Mouse (Mus musculus): ENCODE measurements around the gene Gm21987.
"Not testable (repeated sequence)": the region's sequence is repeated elsewhere in the genome, so short reads cannot be mapped to it uniquely, and the experiment has no call there.

Gm21987 gene

DNA sequence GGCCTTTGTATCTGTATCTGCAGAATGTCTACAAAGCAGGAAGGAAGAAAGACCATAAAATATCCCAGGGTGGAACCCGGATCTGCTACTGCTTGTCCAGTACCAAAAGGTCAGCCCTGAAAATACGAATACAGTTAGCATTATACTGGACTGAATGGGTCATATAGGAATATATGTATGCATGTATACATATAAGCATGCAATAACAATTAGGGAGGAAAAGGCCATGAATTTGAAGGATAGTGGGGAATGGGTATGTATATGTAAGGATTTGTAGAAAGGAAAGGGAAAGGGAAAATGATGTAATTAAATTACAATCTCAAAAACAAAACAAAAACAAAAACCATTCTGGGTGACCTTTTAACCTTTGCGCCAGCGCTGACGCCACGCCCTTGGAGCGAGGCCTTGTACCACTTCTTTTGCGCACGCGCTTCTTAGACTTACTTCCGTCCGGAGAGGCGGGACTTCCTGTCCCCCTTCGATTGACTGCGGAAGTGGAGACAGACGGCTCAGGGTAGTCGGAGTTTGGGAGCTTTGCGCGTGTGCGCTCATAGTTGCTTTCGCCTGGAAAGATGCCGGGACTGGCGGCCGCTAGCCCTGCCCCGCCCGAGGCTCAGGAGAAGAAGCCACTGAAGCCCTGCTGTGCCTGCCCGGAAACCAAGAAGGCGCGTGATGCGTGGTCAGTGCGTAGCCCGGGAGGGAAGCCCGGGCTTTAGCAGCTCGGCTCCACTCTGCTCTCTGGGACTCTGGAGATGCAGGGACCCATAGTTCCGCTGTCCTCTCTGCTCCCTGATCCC, at the start of gene Gm21987, which contains the start of gene Cox17:
Gm21987 (plus strand) TSS at position 512 of the 797 bp plus-strand sequence.
Cox17 (plus strand) TSS at position 463 of the 797 bp plus-strand sequence.
- peak; percentile 87 to 89 for DNase-seq (ENCODE audit: low spot score in 2 of 2)

DNA sequence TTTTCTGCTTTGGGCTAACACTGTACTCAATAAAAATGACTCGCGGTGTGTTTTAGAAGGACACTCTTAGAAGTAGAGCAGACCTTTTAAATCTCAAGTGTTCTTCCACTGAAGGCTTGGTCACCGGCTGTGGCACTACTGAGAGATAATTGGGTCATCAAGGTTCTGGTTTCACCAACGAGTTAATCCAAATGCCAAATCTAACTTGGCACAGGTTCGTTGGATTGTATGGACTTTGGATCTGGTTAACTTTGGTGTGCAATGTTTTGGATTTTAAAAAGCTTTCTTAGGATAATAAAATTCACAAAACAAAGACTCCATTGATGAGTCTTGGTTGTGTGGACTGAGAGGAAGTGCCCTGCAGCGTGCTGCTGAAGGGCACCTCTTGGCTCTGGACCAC, 48.4 kb upstream of the Gm21987 start:
- DNase-seq (ENCODE audit: low spot score in 2 of 2), result no peak

DNA sequence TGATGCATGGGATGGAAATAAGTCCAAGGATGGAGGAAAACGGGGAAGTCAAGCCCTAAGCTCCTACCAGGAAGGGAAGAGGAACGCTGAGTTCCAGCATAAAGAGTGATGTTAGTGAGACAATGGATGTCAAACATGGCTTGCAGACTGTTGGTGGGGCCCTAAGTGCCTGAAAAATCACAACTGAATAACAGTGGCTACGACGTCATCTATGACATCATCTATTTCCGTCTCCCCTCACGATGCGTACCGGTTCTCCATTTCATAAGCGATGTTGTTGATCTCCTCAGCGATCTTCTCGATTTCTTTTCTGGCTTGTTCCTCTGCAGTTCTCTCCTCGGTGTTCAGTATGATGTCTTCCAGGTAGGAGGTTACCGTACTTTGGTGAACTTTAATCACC, 44.5 kb upstream of the Gm21987 start:
- DNase-seq (ENCODE audit: low spot score in 2 of 2), result no peak

DNA sequence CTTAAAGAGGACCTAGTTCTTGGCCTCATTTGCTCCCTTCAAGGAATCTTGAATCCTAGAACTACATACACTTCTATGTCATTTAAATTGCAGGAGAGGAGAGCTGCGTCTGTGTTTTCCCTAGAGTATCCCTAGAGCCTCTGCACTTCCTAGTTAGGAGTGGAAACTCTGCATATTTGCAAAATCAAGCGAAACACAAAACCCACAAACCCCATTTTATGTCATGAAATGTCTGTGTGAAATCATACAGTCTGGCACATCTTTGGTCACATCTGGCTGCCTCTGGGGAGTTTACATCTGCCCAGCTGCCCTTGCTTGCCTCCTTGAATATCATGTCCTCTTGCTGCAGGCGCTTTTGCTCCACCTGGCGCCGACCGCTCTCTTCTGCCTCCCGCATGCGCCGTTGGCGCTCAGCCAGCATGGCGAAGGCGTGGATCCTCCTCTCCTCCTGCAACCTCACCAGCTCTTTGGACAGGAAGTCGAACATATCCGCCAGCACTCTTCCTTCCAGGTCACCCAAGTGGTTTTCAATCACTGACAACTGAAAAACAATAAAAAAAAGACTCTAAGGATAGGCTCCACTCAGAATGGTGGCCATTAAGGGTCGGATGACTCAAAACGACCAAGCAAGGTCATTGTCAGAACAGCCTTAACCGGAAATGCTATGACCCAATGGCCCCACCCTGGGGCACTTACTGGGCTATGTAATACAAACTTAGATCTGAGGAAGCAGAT, 42.2 kb upstream of the Gm21987 start:
- no peak for DNase-seq (ENCODE audit: low spot score in 2 of 2)

DNA sequence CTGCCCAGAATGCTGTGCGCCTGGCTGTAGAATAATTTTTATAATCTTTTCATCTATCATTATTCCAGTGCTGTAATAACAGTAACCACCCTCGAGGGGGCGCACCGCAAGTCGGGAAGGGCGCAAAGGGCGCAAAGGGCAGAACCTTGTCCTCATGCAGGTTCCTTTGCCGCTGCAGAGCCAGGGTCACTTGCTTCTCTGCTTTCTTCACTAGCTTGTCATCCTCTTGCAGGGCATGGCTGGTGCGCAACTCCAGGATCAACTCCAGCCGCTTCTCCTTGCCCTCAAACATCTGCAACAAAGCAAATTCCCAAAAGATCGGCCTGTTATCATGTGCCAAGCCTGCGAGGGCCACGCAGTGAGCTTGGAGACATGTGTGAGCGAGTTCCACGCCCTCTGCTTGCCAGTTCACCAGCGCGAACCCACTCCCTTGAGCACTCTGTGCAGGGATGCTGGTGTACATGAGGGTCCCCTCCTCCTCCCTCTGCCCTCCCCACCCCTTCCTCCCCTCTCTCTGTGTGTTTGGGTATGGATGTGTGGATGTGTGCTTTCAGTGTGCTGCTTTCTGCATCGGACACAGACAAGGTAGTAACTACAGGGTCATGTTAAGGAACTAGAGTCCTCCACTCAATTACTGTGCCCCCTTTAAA, 40.1 kb upstream of the Gm21987 start:
- DNase-seq (ENCODE audit: low spot score in 2 of 2), result no peak

DNA sequence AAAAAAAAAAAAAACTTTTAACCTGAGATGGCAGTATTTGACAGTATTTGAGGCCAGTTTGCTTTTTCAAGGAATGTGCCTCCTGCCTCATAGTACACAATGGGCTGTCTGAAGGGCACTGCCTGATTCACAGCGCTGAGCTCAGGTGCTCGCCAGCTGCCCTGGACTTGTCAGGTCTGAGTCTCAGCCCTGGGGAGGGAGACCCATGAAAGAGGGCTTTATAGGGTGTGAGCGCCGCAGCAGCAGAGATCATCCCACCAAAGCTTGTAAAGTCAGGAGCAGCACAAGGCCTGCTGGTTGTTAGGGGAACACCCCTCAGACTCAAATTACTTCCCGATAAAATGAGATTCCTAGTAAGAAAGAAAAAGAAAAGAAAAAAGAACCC, 39.6 kb upstream of the Gm21987 start:
- DNase-seq (ENCODE audit: low spot score in 2 of 2), result no peak

DNA sequence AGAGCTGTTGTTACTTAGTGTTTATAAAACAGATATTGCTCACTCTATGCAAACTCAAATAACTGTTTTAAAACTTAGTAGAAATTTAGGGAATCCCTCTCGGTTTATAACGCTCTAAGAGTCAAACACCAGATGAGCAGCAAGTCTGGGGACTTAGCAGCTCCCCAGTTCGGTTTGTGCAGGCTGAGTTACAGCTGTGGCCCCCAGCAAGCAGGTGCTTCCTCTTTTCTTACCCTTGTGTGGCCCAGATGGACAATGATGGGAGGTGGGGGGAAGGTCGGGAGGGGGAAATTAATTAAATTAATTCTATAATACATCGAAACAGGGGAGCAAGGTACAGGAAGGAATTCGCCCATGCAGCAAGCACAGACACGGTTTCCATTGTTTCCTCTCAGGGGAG, 39.2 kb upstream of the Gm21987 start:
- no peak for DNase-seq (ENCODE audit: low spot score in 2 of 2)

DNA sequence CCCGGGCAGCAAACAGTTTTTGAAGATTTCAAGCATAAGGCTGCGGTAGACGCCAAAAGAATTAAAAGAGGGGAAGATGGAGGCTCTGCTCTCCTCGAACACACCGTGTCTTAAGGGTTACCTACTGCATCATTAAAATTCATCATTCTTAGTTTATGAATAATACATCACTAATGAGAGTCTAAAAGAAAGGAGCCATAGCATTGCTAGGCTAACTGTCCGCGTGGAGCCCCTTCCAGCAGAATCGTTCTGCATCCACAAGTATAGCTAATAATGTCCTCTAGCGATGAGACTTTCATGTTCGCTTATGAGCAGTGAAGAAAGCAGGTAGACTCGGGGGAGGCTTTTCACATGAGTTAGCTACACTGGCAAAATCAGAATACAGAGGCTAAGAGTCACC, 38.6 kb upstream of the Gm21987 start:
- DNase-seq (ENCODE audit: low spot score in 2 of 2), result no peak

DNA sequence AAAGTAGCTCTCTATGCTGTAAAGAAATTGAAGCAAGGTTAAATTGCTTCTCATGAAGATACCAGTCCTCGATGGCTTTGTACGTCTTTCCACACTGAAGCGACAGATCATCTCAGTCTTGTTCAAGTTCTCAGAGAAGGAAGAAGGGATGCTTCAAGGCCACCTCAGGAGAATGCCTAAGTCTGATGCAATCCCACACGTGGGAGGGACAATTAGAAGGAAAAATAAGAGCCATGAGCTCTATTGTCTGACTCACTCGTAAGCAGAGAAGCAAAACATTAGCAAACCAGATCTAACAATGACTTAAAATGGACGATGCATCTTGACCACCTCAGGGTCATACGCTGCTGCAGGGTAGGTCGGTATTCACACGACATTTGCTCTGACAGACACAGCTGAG, 28.3 kb upstream of the Gm21987 start:
- DNase-seq (ENCODE audit: low spot score in 2 of 2), result no peak

DNA sequence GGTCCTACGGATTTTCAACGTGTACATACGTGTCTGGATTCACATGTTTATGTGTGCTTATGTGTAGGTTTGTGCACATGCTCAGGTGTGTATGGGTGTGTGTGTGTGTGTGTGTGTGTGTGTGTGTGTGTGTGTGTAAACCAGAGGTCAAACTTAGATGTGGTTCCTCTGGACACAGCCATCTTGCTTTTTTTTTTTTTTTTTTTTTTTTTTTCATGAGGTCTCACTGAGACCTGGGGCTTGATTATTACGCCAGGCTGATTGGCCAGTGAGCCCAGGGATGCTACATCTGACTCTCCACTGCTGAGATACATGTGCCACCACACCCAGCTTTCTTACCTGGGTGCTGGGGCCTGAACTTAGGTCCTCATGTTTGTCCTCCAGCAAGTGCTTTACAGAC, 27.8 kb upstream of the Gm21987 start:
- DNase-seq (ENCODE audit: low spot score in 2 of 2), result no peak

DNA sequence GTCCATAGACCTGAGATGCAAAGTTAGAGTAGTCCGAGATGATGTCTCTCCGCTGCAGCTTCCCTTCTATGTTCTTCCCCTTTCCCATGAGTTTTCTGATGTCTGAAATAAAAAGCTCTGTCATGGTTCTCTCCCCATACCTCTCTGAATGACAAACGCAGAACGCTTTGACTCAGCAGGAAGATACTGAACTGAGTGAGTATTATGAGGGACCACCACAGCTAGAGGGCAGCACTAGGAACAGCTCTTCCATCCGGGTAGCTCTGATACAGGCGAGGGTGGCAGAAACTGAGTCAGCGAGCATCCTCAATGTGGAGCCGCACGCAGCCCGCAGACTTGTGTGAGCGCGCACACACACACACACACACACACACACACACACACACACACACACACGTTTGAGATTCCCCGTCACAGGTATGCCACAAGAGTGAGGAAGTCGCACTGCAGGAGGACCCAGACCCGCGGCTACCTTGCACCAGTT, 25.3 kb upstream of the Gm21987 start:
- DNase-seq (ENCODE audit: low spot score in 2 of 2), result peak; percentile 13 to 50

DNA sequence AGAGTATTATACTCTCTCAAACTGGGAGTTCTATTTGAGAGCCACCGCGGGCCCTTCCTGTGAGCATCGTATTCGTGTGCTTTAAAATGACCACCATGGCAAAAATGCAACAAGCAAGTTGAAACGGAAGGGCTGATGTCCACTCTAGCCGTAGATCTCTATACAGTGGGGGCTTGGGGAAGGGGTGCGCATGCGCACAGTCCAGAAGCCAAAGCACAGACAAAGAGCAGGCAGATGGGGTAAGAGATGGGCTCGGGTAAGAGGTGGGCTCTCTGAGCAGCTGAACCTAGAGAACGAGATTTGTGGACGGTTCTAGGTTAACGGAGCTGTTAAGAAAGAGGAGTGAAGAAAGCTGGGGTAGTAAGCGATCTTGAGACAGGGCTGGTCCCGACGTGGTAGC, 22.5 kb upstream of the Gm21987 start:
- no peak for DNase-seq (ENCODE audit: low spot score in 2 of 2)

DNA sequence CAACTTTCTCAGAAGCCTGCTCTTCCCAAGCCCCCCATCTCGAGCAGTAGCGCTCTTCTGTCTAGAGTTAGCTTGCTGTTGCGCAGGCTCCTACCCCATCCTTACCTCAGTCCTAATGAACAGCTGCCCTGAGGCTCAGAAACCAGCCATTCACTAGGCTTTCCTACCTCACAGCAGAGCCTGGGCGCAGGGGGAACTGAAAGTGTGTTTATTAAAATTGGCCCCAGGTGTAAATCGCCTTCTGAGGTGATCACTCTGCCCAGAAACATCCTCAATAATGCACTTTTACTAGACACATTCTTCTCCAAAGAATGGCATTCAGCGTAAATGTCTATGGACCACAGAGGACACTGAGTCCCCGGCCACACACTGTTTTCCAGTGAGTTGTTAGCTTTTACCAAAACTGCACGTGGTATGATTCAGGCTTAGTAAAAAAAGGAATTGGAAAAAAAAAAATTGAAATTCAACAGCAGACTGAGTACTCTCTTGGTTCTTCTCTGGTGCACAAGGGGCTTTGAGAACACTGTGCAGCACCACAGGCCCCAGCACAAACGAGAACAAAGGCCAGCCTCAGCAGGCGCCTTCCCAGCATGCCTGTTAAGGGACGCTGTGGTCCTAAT, 20.0 kb upstream of the Gm21987 start:
- DNase-seq (ENCODE audit: low spot score in 2 of 2), result no peak

DNA sequence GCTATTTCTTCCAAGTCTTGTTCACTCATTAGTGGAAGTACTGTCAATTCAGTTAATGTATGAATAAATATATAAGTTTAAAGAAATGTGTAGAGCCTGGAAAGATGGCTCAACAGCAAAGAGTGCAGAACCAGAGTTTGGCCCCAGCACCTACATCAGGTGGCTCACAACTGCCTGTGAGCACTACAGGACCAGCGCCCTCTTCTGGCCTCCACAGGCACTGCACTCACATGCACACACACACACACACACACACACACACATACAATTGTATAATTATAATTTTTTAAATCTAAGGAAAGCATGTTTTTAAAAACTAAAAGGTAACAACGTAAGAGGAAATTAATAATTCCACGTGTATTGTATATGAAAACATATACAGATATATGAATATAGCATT, 17.5 kb upstream of the Gm21987 start:
- DNase-seq (ENCODE audit: low spot score in 2 of 2), result no peak

DNA sequence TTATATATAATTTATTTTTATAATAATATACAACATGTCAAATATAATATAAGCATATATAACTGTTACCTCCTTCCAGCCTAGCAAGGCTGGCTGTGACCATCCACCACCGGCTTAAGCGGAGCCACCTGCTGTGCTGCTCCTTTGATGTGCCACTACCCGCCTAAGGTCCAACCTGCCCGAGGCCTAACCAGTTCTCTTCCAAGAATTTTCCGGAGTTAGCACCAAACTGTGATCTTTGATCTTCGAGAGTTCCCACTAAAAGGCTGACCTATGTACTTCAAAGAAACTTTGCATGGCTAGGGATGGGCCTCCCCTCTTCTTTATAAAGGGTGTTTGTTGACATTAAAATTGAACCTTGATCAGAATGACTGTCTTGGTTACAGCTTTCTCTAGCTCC, 12.4 kb upstream of the Gm21987 start:
- no peak for DNase-seq (ENCODE audit: low spot score in 2 of 2)

DNA sequence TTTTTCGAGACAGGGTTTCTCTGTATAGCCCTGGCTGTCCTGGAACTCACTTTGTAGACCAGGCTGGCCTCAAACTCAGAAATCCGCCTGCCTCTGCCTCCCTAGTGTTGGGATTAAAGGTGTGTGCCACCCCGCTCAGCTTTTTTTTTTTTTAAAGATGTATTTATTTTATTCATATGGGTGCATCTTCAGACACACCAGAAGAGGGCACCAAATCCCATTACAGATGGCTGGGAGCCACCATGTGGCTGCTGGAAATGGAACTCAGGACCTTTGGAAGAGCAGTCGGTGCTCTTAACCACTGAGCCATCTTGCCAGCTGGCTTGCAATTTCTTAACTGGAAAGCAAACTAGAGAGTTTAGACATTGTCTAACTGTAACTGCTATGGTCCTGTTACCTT, 8.8 kb upstream of the Gm21987 start:
- not testable (repeated sequence) for DNase-seq (ENCODE audit: low spot score in 2 of 2)

DNA sequence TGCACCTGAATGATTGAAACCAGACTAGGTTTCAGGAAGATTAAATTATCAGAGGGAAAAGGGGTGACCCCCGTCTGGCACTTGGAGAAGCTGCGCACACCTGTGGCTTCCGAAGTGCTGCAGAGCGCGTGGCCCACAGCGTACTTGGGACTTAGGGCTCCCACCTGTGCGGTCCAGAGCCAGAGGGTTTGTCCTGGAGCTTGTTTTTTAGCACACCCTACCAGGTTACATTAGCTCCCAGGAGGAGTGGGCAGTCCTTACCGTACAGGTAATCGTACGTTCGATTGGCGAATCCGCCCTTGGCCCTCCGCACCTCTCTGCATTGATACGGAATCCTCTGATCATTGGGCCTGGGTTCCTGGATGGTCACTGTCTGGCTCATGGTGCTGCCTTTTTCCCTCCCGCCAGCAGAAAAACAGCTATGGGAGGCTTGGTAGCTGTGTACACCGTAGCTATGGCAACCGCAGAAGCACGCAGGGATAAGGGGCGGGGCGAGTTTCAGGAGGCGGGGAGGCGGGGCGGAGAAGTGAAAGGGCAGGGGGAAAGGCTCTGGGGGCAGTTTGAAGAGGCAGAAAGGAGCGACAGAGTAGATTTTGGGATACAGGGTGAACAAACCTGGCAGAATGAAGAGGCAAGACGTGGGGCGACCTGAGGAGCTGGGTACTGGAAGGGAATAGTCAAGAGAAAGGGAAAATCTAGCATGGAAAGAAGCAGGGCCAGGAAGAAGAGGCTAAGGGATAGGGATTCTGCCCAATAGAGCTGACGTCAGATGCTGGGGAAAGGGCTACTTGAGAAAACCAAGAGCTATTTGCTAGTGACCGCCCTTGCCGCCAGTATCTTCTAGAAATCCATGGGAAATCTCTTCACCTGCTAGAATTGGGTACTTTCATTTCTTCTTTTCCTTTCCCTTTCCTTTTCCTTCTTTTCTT, 5.2 kb upstream of the Gm21987 start, which contains the start of gene Maats1:
Maats1 (minus strand) TSS at position 748 of the 929 bp plus-strand sequence.
- peak; percentile 35 to 59 for DNase-seq (ENCODE audit: low spot score in 2 of 2)

DNA sequence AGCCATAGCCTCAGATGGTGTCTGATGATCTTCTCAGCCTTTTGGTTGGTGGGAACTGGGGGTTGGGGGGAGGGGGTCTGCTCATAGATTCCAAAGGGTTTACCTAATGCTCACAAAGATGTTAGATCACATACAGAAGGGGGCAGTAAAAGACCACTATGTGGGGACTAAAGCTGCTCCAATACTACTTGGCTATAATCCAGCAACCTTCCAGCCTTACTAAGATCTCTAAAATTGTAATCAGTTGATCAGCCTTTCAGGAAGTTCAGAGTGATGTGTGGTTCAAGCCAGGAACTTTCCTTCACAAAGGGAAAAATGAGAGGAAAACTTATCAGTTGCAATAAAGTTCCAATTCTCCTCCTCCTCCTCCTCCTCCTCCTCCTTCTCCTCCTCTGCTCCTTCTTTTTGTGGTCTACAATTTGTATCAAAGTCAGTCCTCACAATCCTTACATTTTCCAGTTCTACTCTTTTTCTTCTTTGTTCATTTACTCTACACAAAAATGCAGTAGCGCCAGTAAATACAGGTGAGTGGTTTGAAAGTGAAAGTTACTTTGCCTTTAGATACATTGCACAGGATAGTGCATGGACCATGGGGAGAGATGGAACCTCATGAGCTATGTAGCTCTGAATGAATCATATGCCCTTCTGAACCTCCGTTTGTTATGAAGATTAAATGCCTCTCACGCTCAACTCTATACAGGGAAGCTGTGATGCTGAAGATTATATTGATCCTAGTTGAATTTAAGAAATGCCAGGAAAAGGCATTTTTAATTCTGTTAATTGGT, 1.7 kb upstream of the Gm21987 start:
- DNase-seq (ENCODE audit: low spot score in 2 of 2), result no peak

DNA sequence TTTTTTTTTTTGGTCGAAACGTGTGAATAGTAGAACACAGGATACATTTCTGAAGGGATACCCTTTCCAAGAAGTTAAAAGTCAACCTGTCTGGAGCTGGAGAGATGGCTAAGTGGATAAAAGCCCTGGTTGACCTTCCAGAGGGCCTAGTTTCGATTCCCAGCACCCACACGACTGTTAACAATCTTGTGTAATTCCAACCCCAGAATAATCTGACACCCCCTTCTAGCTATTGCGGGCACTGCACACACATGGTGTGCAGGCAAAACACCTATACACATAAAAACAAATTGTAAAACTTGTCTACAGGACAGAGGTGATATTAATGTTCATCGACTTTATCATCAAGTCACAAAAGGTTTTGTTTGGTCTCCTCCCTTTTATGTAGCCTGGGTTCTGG, 748 bp downstream of the Gm21987 start:
- DNase-seq (ENCODE audit: low spot score in 2 of 2), result no peak

DNA sequence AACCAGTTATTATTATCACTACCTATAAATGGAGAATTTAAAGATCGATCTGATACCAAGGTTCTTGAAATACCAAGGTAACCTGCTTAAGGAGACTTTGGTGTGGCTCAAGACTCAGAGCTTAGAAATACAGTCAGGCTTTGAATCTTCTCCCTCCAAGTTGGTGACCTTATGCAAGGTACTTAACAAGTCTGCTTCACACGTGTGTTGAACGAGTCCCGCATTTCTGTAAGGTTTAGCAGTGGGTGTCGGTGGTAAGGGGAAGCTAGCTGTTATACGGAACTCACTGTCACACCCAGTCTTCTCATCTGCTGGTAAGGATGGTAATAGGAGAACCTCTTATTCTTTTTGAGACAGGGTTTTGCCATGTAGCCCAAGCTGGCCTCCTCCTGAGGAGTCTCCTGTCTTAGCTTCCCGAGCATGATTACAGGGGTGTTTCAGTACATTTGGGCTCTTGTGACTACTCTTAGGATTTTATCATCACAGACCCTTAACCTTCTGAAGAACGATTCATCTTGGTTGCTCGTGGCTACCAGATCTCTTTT, 1.4 kb downstream of the Gm21987 start:
- no peak for DNase-seq (ENCODE audit: low spot score in 2 of 2)

All from frontal cortex, postnatal 14 days (tissue).